In genomic region chr3:131274151-131274550, GRCm38 (mm10) we compare ENCODE assay signal across 20 mouse cellular contexts.
"Had no signal": no experiment of that assay in that cellular context is flagged by ENCODE, and none has a peak within 500 bp of the region (broad histone marks: within the 10 kb centered on the region; RNA-seq: fewer than 3 reads in every experiment).

No protein-coding gene starts in this region.

- H3K4me3 ChIP-seq: limb, embryonic 10.5 days; limb, embryonic 13.5 days; megakaryocyte, embryonic 14.5 days; midbrain, embryonic 10.5 days; midbrain, embryonic 13.5 days; myocyte; neural tube, embryonic 13.5 days had no signal

- ATAC-seq: intestine, postnatal 0 days; liver, postnatal 0 days; midbrain, embryonic 13.5 days; midbrain, embryonic 16.5 days had no signal

- H3K27me3 ChIP-seq: limb, embryonic 13.5 days; megakaryocyte, embryonic 14.5 days; midbrain, embryonic 13.5 days; neural tube, embryonic 13.5 days had no signal

- H3K9ac ChIP-seq: limb, embryonic 13.5 days; liver, embryonic 14.5 days; liver, postnatal 0 days; midbrain, embryonic 13.5 days; neural tube, embryonic 13.5 days had no signal

- H3K27ac ChIP-seq: kidney, postnatal 0 days; limb, embryonic 10.5 days; limb, embryonic 13.5 days; liver, embryonic 14.5 days; midbrain, embryonic 10.5 days; midbrain, embryonic 13.5 days; neural tube, embryonic 13.5 days had no signal

- H3K9me3 ChIP-seq: limb, embryonic 10.5 days; midbrain, embryonic 10.5 days; midbrain, embryonic 13.5 days had no signal

- H3K4me2 ChIP-seq: limb, embryonic 13.5 days; midbrain, embryonic 13.5 days; neural tube, embryonic 13.5 days had no signal

- H3K36me3 ChIP-seq: limb, embryonic 10.5 days; limb, embryonic 13.5 days; midbrain, embryonic 10.5 days; midbrain, embryonic 13.5 days; neural tube, embryonic 13.5 days had no signal

- DNase-seq: kidney, adult 2 months; kidney, postnatal 36 days; liver; liver, postnatal 0 days; retina, postnatal 1 day; right cerebral cortex, postnatal 25 days; spleen, adult 18-20 months; thymus, adult 2 months; thymus, postnatal 14 days had no signal
